9 mouse cellular contexts compared by ENCODE assay signal in genomic region chr2:32939418-32939817, GRCm38 (mm10). TPM values are rescaled to one million over a fixed set of nuclear protein-coding genes. Genes with fewer than 3 reads are reported as not detected.
DNase-seq lines count a peak whose midpoint lies in the region; ATAC-seq and TF ChIP-seq lines count a peak whose summit lies in the region.
"Had no signal": no experiment of that assay in that cellular context is flagged by ENCODE, and none has a peak within 500 bp of the region (broad histone marks: within the 10 kb centered on the region; RNA-seq: fewer than 3 reads in every experiment).

No protein-coding gene starts in this region.

- H3K4me3 ChIP-seq in forebrain, postnatal 0 days (ENCODE audit: low read depth, low read length): no peak overlapping the region
- H3K4me3 ChIP-seq in forebrain, embryonic 16.5 days (replicated peaks; ENCODE audit: low read length): no peak overlapping the region
- no peak overlapping the region for H3K4me3 ChIP-seq in midbrain, embryonic 11.5 days (ENCODE audit: low read depth, low read length)
- no peak overlapping the region for H3K4me3 ChIP-seq in midbrain, embryonic 16.5 days (ENCODE audit: low read depth, low read length)
- H3K4me3 ChIP-seq in liver, adult 2 months (ENCODE audit: insufficient read depth, low read depth, low read length): no peak overlapping the region
- H3K4me3 ChIP-seq: hindbrain, embryonic 15.5 days had no signal

- no peak overlapping the region for H3K27ac ChIP-seq in forebrain, postnatal 0 days (ENCODE audit: low read depth, low read length)
- H3K27ac ChIP-seq in forebrain, embryonic 16.5 days (ENCODE audit: low read length): no peak overlapping the region
- no peak overlapping the region for H3K27ac ChIP-seq in midbrain, embryonic 11.5 days (ENCODE audit: low read depth, low read length)
- no peak overlapping the region for H3K27ac ChIP-seq in midbrain, embryonic 16.5 days (ENCODE audit: low read length)
- no peak overlapping the region for H3K27ac ChIP-seq in liver, adult 2 months (replicated peaks; ENCODE audit: insufficient read depth, low read depth, low read length)
- H3K27ac ChIP-seq: hindbrain, embryonic 15.5 days had no signal

- no peaks in the 10 kb centered on the region for H3K79me2 ChIP-seq in liver, adult 2 months (ENCODE audit: control insufficient read depth, insufficient read depth, low read length)

- H3K9me3 ChIP-seq in forebrain, postnatal 0 days (ENCODE audit: low read length): no peaks in the 10 kb centered on the region
- no peaks in the 10 kb centered on the region for H3K9me3 ChIP-seq in forebrain, embryonic 16.5 days (ENCODE audit: control insufficient read depth, low read length)
- H3K9me3 ChIP-seq in midbrain, embryonic 11.5 days (ENCODE audit: control insufficient read depth, low read length): no peaks in the 10 kb centered on the region
- H3K9me3 ChIP-seq in midbrain, embryonic 16.5 days (replicated peaks; ENCODE audit: control insufficient read depth, low read length, poor library complexity, severe bottlenecking): no peaks in the 10 kb centered on the region
- H3K9me3 ChIP-seq: hindbrain, embryonic 15.5 days had no signal

- H3K4me1 ChIP-seq in forebrain, postnatal 0 days (ENCODE audit: insufficient read depth): no peaks in the 10 kb centered on the region
- no peaks in the 10 kb centered on the region for H3K4me1 ChIP-seq in forebrain, embryonic 16.5 days (replicated peaks; ENCODE audit: control insufficient read depth, insufficient read depth, low read length)
- H3K4me1 ChIP-seq in midbrain, embryonic 11.5 days (ENCODE audit: control insufficient read depth, insufficient read depth, low read length): no peaks in the 10 kb centered on the region
- no peaks in the 10 kb centered on the region for H3K4me1 ChIP-seq in midbrain, embryonic 16.5 days (ENCODE audit: control insufficient read depth, insufficient read depth, low read length)
- no peaks in the 10 kb centered on the region for H3K4me1 ChIP-seq in liver, adult 2 months (ENCODE audit: control insufficient read depth, insufficient read depth, low read length)
- H3K4me1 ChIP-seq: hindbrain, embryonic 15.5 days had no signal

- H3K36me3 ChIP-seq in forebrain, postnatal 0 days (ENCODE audit: insufficient read depth): peaks cover 70% of the 10 kb centered on the region
- peaks cover 10% of the 10 kb centered on the region for H3K36me3 ChIP-seq in forebrain, embryonic 16.5 days (ENCODE audit: control insufficient read depth, insufficient read depth)
- H3K36me3 ChIP-seq in midbrain, embryonic 11.5 days (ENCODE audit: control insufficient read depth, insufficient read depth, low read length): no peaks in the 10 kb centered on the region
- H3K36me3 ChIP-seq in midbrain, embryonic 16.5 days (ENCODE audit: control insufficient read depth, insufficient read depth, low read length): peaks cover 37% of the 10 kb centered on the region
- H3K36me3 ChIP-seq in liver, adult 2 months (ENCODE audit: control insufficient read depth, insufficient read depth, low read length): peaks cover 7% of the 10 kb centered on the region

- WGBS in forebrain, postnatal 0 days: 71% methylated on average over 5 of the region's 5 CpGs
- 65% methylated on average over 5 of the region's 5 CpGs for WGBS in forebrain, embryonic 16.5 days
- 66% methylated on average over 5 of the region's 5 CpGs for WGBS in midbrain, embryonic 11.5 days
- WGBS in midbrain, embryonic 16.5 days: 69% methylated on average over 5 of the region's 5 CpGs
- 93% methylated on average over 5 of the region's 5 CpGs for WGBS in liver, adult 2 months

- ATAC-seq in forebrain, postnatal 0 days: peak; percentile 55
- ATAC-seq in forebrain, embryonic 16.5 days: no peak
- ATAC-seq in midbrain, embryonic 11.5 days (ENCODE audit: low FRiP score): no peak
- ATAC-seq in midbrain, embryonic 16.5 days: no peak

- peak; percentile 71 for TF ChIP-seq CTCF in forebrain, postnatal 0 days (IDR thresholded peaks at IDR 0.05; ENCODE audit: low read depth)
- peak; percentile 45; the same call in 1 of the 2 replicates for TF ChIP-seq CTCF in brain, embryonic 14.5 days (IDR thresholded peaks at IDR 0.05; ENCODE audit: borderline replicate concordance, extremely low read depth, insufficient read depth, insufficient read length)
- TF ChIP-seq CTCF in liver, adult 2 months (IDR thresholded peaks at IDR 0.05; ENCODE audit: low read depth, low read length): peak; percentile 17; the same call in 1 of the 2 replicates

- no peaks in the 10 kb centered on the region for H3K27me3 ChIP-seq in forebrain, postnatal 0 days (ENCODE audit: insufficient read depth, low read length)
- H3K27me3 ChIP-seq in forebrain, embryonic 16.5 days (replicated peaks; ENCODE audit: control insufficient read depth, insufficient read depth, low read length): no peaks in the 10 kb centered on the region
- H3K27me3 ChIP-seq in midbrain, embryonic 11.5 days (ENCODE audit: control insufficient read depth, insufficient read depth, low read length): no peaks in the 10 kb centered on the region
- no peaks in the 10 kb centered on the region for H3K27me3 ChIP-seq in midbrain, embryonic 16.5 days (ENCODE audit: control insufficient read depth, insufficient read depth, low read depth, low read length)
- no peaks in the 10 kb centered on the region for H3K27me3 ChIP-seq in liver, adult 2 months (ENCODE audit: control insufficient read depth, insufficient read depth, low read length)
- H3K27me3 ChIP-seq: hindbrain, embryonic 15.5 days had no signal

- no peak overlapping the region for H3K4me2 ChIP-seq in forebrain, postnatal 0 days (ENCODE audit: low read depth)
- H3K4me2 ChIP-seq in forebrain, embryonic 16.5 days (ENCODE audit: low read length): no peak overlapping the region
- H3K4me2 ChIP-seq in midbrain, embryonic 11.5 days: no peak overlapping the region
- H3K4me2 ChIP-seq in midbrain, embryonic 16.5 days (ENCODE audit: low read length): no peak overlapping the region
- H3K4me2 ChIP-seq: hindbrain, embryonic 15.5 days had no signal

- peak; percentile 67 for DNase-seq in forebrain, postnatal 0 days
- DNase-seq in midbrain, embryonic 11.5 days (ENCODE audit: low spot score, missing footprints): peak; percentile 91
- peak; percentile 74 for DNase-seq in brain, embryonic 14.5 days (ENCODE audit: low read depth)
- peak; percentile 55 for DNase-seq in liver, adult 2 months (ENCODE audit: extremely low read depth, low read depth, low spot score)
- DNase-seq in spleen, postnatal 36 days (ENCODE audit: low spot score in 2 of 2): peak; percentile 28 to 56
- no peak for DNase-seq in ovary, postnatal 36 days (ENCODE audit: low spot score)

- no peak overlapping the region for H3K9ac ChIP-seq in forebrain, postnatal 0 days
- H3K9ac ChIP-seq in forebrain, embryonic 16.5 days (replicated peaks; ENCODE audit: low read depth, low read length): no peak overlapping the region
- H3K9ac ChIP-seq in midbrain, embryonic 11.5 days (ENCODE audit: low read length): no peak overlapping the region
- no peak overlapping the region for H3K9ac ChIP-seq in midbrain, embryonic 16.5 days (ENCODE audit: low read depth, low read length)
- H3K9ac ChIP-seq in liver, adult 2 months (ENCODE audit: low read depth, low read length): no peak overlapping the region
- H3K9ac ChIP-seq: hindbrain, embryonic 15.5 days had no signal

- TF ChIP-seq POLR2A in brain, embryonic 14.5 days (IDR thresholded peaks at IDR 0.05; ENCODE audit: borderline replicate concordance, extremely low read depth, insufficient read depth, insufficient read length, poor library complexity, severe bottlenecking): no peak
- no peak for TF ChIP-seq POLR2A in liver, adult 2 months (IDR thresholded peaks at IDR 0.05; ENCODE audit: extremely low read depth, insufficient read depth, low read length)

RNA-seq across cellular contexts. Expression of gene Rpl12, which starts 21.9 kb away (rescaled TPM):
- total RNA-seq in forebrain, postnatal 0 days (2014; rRNA removed): 266 and 507 TPM in 2 replicates
- polyA plus RNA-seq in forebrain, postnatal 0 days (2015; fragmentation: Nextera tagmentation; extraction: Ambion mirVana): 102 and 129 TPM in 2 replicates
- 101 and 105 TPM in 2 replicates for polyA plus RNA-seq in forebrain, embryonic 16.5 days (2015; fragmentation: Nextera tagmentation; extraction: Ambion mirVana)
- polyA plus RNA-seq in midbrain, embryonic 11.5 days (2014; fragmentation: Nextera tagmentation; extraction: Ambion mirVana): 129 and 155 TPM in 2 replicates
- polyA plus RNA-seq in midbrain, embryonic 16.5 days (2015; fragmentation: Nextera tagmentation; extraction: Ambion mirVana): 76.2 and 81.9 TPM in 2 replicates
- 554 and 748 TPM in 2 replicates for polyA plus RNA-seq in brain, embryonic 14.5 days (2012; rRNA removed)
- total RNA-seq in liver, adult 2 months (2014; rRNA removed): 473 and 515 TPM in 2 replicates
- 134 and 158 TPM in 2 replicates for polyA plus RNA-seq in liver, adult 2 months (2012; rRNA removed)

RNA-seq across cellular contexts. Expression of gene Lrsam1, which starts 22.0 kb away (rescaled TPM):
- total RNA-seq in forebrain, postnatal 0 days (2014; rRNA removed): 23.1 and 28.7 TPM in 2 replicates
- 12.7 and 17.4 TPM in 2 replicates for polyA plus RNA-seq in forebrain, postnatal 0 days (2015; fragmentation: Nextera tagmentation; extraction: Ambion mirVana)
- polyA plus RNA-seq in forebrain, embryonic 16.5 days (2015; fragmentation: Nextera tagmentation; extraction: Ambion mirVana): 18.1 and 21.9 TPM in 2 replicates
- polyA plus RNA-seq in midbrain, embryonic 11.5 days (2014; fragmentation: Nextera tagmentation; extraction: Ambion mirVana): 9.2 and 9.3 TPM in 2 replicates
- 24.7 and 29.0 TPM in 2 replicates for polyA plus RNA-seq in midbrain, embryonic 16.5 days (2015; fragmentation: Nextera tagmentation; extraction: Ambion mirVana)
- 28.4 and 31.8 TPM in 2 replicates for polyA plus RNA-seq in brain, embryonic 14.5 days (2012; rRNA removed)
- 6.0 and 9.7 TPM in 2 replicates for total RNA-seq in liver, adult 2 months (2014; rRNA removed)
- polyA plus RNA-seq in liver, adult 2 months (2012; rRNA removed): 8.8 and 9.7 TPM in 2 replicates

RNA-seq across cellular contexts. Expression of gene Slc2a8, which starts 42.5 kb away (rescaled TPM):
- 18.9 and 26.9 TPM in 2 replicates for total RNA-seq in forebrain, postnatal 0 days (2014; rRNA removed)
- 22.8 and 24.6 TPM in 2 replicates for polyA plus RNA-seq in forebrain, postnatal 0 days (2015; fragmentation: Nextera tagmentation; extraction: Ambion mirVana)
- polyA plus RNA-seq in forebrain, embryonic 16.5 days (2015; fragmentation: Nextera tagmentation; extraction: Ambion mirVana): 23.9 and 24.0 TPM in 2 replicates
- 8.4 and 9.5 TPM in 2 replicates for polyA plus RNA-seq in midbrain, embryonic 11.5 days (2014; fragmentation: Nextera tagmentation; extraction: Ambion mirVana)
- 20.7 and 21.7 TPM in 2 replicates for polyA plus RNA-seq in midbrain, embryonic 16.5 days (2015; fragmentation: Nextera tagmentation; extraction: Ambion mirVana)
- 26.9 and 40.6 TPM in 2 replicates for polyA plus RNA-seq in brain, embryonic 14.5 days (2012; rRNA removed)
- total RNA-seq in liver, adult 2 months (2014; rRNA removed): 7.9 and 9.4 TPM in 2 replicates
- polyA plus RNA-seq in liver, adult 2 months (2012; rRNA removed): 59.4 and 66.1 TPM in 2 replicates

Comparison
In these comparisons a context has a peak if more than half of its experiments do, and no peak if none do; other contexts are left out.
1. CTCF ChIP-seq: peak in every context shown above with its lines; median percentile 71 in forebrain, postnatal 0 days; 45 in brain, embryonic 14.5 days; 17 in liver, adult 2 months.